Mouse (Mus musculus) cerebellum, postnatal 10 days (tissue): ENCODE results near the gene Stx6.

Experiments used
- DNase-seq, 2 experiments: peaks; one replicate each; pipeline ENCODE4 v3.0.0; 2021; ENCODE audit warnings: mixed read lengths in 2 of 2

Gene Stx6

GRCm38 (mm10) chr1:155236306-155237024 lies 78.0 kb downstream of the Stx6 start:
- DNase-seq = peak in 1 of 2 experiments; percentile 46

- peak in 1 of 2 experiments; percentile 22 for DNase-seq
Measured at GRCm38 (mm10) chr1:155237390-155237789, 78.9 kb downstream of the Stx6 start.

GRCm38 (mm10) chr1:155238126-155238525 lies 79.6 kb downstream of the Stx6 start:
- DNase-seq = peak in 1 of 2 experiments; percentile 12

- peak in 1 of 2 experiments; percentile 11 for DNase-seq
Measured at GRCm38 (mm10) chr1:155239169-155239568, 80.7 kb downstream of the Stx6 start.

GRCm38 (mm10) chr1:155239962-155240717 lies 81.6 kb downstream of the Stx6 start:
- peak; percentile 68 to 73 for DNase-seq

- peak; percentile 69 to 78 for DNase-seq
Measured at GRCm38 (mm10) chr1:155241701-155242487, 83.4 kb downstream of the Stx6 start.

- DNase-seq = peak in 1 of 2 experiments; percentile 9
Measured at GRCm38 (mm10) chr1:155242488-155242745, 83.9 kb downstream of the Stx6 start.

- DNase-seq = peak; percentile 61 to 65
Measured at GRCm38 (mm10) chr1:155243797-155244770, 85.6 kb downstream of the Stx6 start, which contains the start of gene BC034090. Gene BC034090, minus strand, starts transcription at chr1:155244444.

- DNase-seq = peak in 1 of 2 experiments; percentile 42
Measured at GRCm38 (mm10) chr1:155244771-155245211, 86.3 kb downstream of the Stx6 start.

- DNase-seq = peak in 1 of 2 experiments; percentile 16
Measured at GRCm38 (mm10) chr1:155245516-155245915, 87.0 kb downstream of the Stx6 start.

- no peak for DNase-seq
Measured at GRCm38 (mm10) chr1:155247441-155247840, 88.9 kb downstream of the Stx6 start.

- DNase-seq = no peak
Measured at GRCm38 (mm10) chr1:155248041-155248440, 89.5 kb downstream of the Stx6 start.

GRCm38 (mm10) chr1:155249896-155250295 lies 91.4 kb downstream of the Stx6 start:
- no peak for DNase-seq

GRCm38 (mm10) chr1:155250531-155251135 lies 92.1 kb downstream of the Stx6 start:
- DNase-seq = peak; percentile 30 to 57

GRCm38 (mm10) chr1:155251596-155251995 lies 93.1 kb downstream of the Stx6 start:
- DNase-seq = no peak

- DNase-seq = no peak
Measured at GRCm38 (mm10) chr1:155252631-155253121, 94.2 kb downstream of the Stx6 start.

- no peak for DNase-seq
Measured at GRCm38 (mm10) chr1:155253126-155253525, 94.6 kb downstream of the Stx6 start.

GRCm38 (mm10) chr1:155254309-155254708 lies 95.8 kb downstream of the Stx6 start:
- no peak for DNase-seq
